Mouse (Mus musculus) embryonic stem cell, embryonic (primary cell): ENCODE data around the gene Olfr63.
"Not testable (repeated sequence)": the region's sequence is repeated elsewhere in the genome, so short reads cannot be mapped to it uniquely, and the experiment has no call there.

Experiments
- CTCF ChIA-PET, 4 experiments: fragments of 300-600 bp in 2 of 4; fragments of 350-600 bp in 2 of 4; sonication (Branson Sonifier 250); formaldehyde crosslinking; loops; one replicate each; lab custom pipeline; 2022; ENCODE audit warnings: inconsistent platforms in 2 of 4; lab: Charles Lee
- POLR2A ChIA-PET, 4 experiments: fragments of 300-600 bp in 2 of 4; fragments of 350-600 bp in 2 of 4; sonication (Branson Sonifier 250); formaldehyde crosslinking; loops; one replicate each; lab custom pipeline; 2022; ENCODE audit warnings: antibody characterized with exemption in 4 of 4, inconsistent platforms in 1 of 4; lab: Charles Lee

Gene Olfr63

DNA sequence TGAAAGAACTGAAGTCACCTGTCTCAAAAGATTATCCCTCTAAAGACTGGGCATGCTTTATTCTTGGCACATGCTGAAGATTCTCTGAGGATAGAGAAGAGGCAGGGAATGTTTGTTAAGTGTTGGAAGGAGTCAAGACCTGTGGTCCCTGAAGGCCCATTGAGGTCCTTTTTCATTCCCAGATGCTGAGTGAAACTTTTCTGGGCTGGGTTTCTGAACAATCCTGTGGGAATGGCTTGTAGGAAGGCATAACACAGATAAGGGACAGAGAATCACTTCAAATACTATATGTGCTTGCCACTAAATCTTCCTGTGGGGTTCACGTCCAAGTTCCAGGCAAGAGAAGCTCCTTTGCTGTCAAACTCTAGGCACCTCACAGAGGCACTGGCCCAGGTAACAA, at the start of gene Olfr63:
Gene Olfr63, plus strand, starts transcription at position 301 of the 400 bp plus-strand sequence.
- POLR2A ChIA-PET: no interaction called here
- CTCF ChIA-PET: no interaction called here

DNA sequence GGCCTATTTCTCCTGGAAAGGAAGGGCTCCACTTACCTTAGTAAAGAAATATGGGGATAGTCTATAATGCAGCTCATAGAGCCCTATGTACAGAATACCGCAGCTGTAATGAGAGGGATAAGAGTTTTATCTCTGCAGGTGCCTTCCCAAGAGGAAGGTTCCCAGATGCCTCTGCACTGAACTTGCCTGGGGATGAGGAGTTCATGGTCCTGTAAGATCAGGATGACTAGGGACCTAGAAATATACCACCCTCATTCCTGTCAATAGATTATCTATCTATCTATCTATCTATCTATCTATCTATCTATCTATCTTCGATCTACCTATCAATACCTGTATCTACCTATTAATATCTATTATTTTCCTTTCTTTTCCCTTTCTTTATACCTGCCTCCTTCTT, 42.9 kb upstream of the Olfr63 start, which contains the start of gene Olfr1564:
Gene Olfr1564, minus strand, starts transcription at position 101 of the 400 bp plus-strand sequence.
- CTCF ChIA-PET: no interaction called here
- POLR2A ChIA-PET: no interaction called here

DNA sequence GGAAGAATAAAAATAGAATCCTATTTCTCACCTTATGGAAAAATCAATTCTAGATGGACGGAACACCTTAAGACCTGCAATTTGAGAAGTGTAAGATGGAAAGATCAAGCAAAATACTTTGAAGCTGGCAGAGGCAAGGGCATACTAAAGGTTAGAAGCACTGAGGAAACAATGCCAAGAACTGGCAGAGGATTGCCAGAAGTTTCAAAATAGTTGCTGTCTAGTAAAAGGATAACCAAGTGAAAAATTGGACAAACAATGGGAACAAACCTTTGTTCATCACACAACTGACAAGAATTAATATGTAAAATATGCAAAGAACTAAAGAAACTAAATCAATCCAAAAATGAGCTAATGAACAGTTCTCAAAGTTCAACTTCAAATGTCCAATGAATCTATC, 27.8 kb upstream of the Olfr63 start:
- POLR2A ChIA-PET, CTCF ChIA-PET: not testable (repeated sequence)

DNA sequence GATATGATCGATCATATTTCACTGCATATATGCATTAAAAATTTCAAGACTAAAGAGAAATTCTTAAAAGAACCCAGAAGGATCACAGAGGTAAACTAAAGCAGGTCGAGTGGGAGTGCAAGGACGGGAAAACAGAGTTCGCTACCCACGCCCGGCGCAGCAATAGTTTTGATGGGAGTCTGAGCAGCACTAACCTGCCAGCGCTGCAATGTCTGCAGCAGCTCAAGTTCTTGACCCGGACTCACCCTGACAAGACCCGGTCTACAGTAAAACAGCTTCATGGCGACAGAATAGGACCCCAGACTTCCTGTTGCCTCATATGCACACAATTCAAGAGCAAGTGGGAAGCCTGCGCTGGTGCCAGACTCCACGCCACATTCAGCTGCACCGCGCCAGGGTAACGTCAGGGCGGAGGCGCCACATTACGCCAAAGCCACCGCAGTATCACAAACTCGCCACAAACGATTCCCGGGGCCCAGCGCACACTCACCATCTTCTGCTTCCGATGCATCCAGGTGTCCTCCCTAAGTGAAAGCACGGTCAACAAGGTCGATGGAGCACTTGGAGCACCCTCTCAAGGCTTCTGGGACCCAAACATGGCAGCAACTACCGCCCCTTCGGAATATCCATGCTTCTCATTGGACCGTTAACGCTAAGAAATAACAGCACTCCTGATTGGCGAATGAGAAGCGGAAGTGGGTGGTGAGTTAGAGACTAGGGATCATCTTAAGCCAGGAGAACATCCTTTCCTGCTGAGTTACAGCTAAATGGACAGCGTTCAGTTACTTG, 9.8 kb upstream of the Olfr63 start, which contains the start of gene Zfp955a:
Gene Zfp955a, minus strand, starts transcription at position 616 of the 789 bp plus-strand sequence.
- POLR2A ChIA-PET: not testable (repeated sequence)

DNA sequence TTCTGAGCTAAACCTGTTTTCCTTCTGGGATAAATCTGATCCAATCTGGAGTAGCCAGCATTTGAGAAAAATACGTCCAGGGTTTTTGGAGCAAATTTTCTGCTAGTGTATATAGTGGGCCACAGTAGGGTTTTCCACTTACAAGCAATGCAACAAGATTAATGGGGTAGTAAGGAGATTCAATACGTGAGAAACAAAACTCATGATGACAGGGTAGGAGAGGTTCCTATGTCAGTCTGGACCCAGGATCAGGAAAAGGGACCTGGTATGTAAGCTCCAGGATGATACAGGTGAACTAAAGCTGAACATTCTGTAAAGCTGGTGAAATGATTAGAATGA, 9.2 kb upstream of the Olfr63 start:
- POLR2A ChIA-PET, CTCF ChIA-PET: not testable (repeated sequence)

More for the DNA sequence above, 9.8 kb upstream of the Olfr63 start, which contains the start of gene Zfp955a:
- CTCF ChIA-PET: not testable (repeated sequence)

DNA sequence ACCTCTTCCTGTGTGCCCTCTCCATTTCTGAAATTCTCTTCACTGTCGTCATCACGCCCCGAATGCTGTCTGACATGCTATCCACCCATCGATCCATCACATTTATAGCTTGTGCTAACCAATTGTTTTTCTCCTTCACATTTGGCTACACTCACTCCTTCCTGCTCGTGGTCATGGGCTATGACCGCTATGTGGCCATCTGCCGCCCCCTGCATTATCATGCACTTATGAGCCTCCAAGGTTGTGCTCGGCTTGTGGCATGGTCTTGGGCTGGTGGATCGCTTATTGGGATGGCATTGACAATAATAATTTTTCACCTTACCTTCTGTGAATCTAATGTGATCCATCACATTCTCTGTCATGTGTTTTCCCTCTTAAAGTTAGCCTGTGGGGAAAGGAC, 4.4 kb downstream of the Olfr63 start:
- ChIA-PET POLR2A (no interaction called here), CTCF (no interaction called here)

DNA sequence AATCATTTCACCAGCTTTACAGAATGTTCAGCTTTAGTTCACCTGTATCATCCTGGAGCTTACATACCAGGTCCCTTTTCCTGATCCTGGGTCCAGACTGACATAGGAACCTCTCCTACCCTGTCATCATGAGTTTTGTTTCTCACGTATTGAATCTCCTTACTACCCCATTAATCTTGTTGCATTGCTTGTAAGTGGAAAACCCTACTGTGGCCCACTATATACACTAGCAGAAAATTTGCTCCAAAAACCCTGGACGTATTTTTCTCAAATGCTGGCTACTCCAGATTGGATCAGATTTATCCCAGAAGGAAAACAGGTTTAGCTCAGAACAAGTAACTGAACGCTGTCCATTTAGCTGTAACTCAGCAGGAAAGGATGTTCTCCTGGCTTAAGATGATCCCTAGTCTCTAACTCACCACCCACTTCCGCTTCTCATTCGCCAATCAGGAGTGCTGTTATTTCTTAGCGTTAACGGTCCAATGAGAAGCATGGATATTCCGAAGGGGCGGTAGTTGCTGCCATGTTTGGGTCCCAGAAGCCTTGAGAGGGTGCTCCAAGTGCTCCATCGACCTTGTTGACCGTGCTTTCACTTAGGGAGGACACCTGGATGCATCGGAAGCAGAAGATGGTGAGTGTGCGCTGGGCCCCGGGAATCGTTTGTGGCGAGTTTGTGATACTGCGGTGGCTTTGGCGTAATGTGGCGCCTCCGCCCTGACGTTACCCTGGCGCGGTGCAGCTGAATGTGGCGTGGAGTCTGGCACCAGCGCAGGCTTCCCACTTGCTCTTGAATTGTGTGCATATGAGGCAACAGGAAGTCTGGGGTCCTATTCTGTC, 24.8 kb downstream of the Olfr63 start, which contains the start of gene Zfp955b:
Gene Zfp955b, plus strand, starts transcription at position 506 of the 837 bp plus-strand sequence.
- POLR2A ChIA-PET, CTCF ChIA-PET: not testable (repeated sequence)

DNA sequence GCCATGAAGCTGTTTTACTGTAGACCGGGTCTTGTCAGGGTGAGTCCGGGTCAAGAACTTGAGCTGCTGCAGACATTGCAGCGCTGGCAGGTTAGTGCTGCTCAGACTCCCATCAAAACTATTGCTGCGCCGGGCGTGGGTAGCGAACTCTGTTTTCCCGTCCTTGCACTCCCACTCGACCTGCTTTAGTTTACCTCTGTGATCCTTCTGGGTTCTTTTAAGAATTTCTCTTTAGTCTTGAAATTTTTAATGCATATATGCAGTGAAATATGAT, 25.3 kb downstream of the Olfr63 start:
- POLR2A ChIA-PET: not testable (repeated sequence)

More for the DNA sequence above, 25.3 kb downstream of the Olfr63 start:
- CTCF ChIA-PET: not testable (repeated sequence)
